Mouse (Mus musculus) monocyte, adult 5-6 weeks (primary cell): ENCODE results near the gene Coq9. TPM values are rescaled to one million over a fixed set of nuclear protein-coding genes. Genes with fewer than 3 reads are reported as not detected.
"Not testable (repeated sequence)": the region's sequence is repeated elsewhere in the genome, so short reads cannot be mapped to it uniquely, and the experiment has no call there.

Experiments
- ATAC-seq: fragments of 153-309, 156-312 bp; replicated peaks from 2 replicates; pipeline ENCODE4 v1.8.0; 2017; ENCODE audit warnings: mild to moderate bottlenecking; ENCODE audit not compliant: low TSS enrichment, insufficient number of reproducible peaks, severe bottlenecking, poor library complexity, low FRiP score
- total RNA-seq: library from RNA; stranded (forward); fragments of 200-1000, 200-491, 200-594 nt; gene quantifications from 3 replicates; pipeline ENCODE4 v1.2.3, GENCODE M21; 2017

Gene Coq9
- total RNA-seq, 1 experiment from 2014 or later = 27.5 TPM

GRCm38 (mm10) chr8:94817933-94818332 lies 20.2 kb upstream of the Coq9 start:
- ATAC-seq = no peak

DNA sequence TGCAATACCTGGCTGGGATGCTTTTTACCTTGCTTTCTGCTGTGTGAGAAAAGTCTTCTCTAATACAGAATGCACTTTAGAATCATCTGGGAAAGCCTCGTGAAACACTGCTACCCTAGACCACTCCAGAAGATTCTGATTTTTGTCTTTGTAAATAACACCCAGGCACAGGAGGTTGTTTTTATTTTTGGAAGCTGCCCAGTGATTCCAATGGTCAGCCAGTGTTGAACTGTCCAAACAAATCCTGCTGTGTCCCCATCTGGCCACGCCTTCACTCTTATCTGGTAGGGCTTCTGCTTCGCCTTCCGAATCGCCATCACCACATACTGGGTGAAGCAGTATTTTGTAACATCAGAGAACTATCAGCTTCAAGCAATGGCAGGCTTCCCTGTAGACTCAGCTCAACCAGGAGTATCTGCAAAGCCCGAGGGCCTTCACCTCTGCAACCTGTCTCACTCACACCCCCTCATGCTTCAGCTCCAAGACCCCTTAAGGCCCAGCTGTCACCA lies 18.4 kb upstream of the Coq9 start:
- no peak for ATAC-seq

DNA sequence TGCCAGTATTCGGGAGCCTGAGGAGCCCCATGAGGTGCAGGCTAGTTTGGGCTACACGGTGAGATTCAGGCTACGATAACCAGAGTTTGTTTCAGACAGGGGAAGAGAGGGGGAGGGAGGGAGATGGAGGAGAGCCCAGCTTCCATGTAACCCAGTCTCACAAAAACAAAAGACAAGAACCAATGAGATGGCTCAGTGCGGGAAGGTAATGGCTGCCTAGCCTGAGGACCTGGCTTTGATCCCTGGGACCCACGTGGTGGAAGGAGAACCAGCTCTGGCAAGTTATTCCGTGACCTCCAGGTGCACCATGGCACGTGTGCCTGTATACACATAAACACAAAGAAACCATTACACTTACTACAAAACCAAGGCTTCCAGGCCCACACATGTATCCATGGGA lies 17.6 kb upstream of the Coq9 start:
- ATAC-seq = no peak

- no peak for ATAC-seq
Observed at GRCm38 (mm10) chr8:94821381-94821780, 16.7 kb upstream of the Coq9 start.

GRCm38 (mm10) chr8:94822637-94823560 lies 15.2 kb upstream of the Coq9 start:
- ATAC-seq = peak; percentile 45; the same call in 1 of the 2 replicates

- ATAC-seq = no peak
Observed at GRCm38 (mm10) chr8:94825170-94825569, 13.0 kb upstream of the Coq9 start.

GRCm38 (mm10) chr8:94826210-94826609 lies 11.9 kb upstream of the Coq9 start:
- no peak for ATAC-seq

GRCm38 (mm10) chr8:94828284-94828683 lies 9.8 kb upstream of the Coq9 start:
- no peak for ATAC-seq

GRCm38 (mm10) chr8:94833901-94834405 lies 4.2 kb upstream of the Coq9 start:
- ATAC-seq = not testable (repeated sequence)

GRCm38 (mm10) chr8:94835751-94836150 lies 2.4 kb upstream of the Coq9 start:
- ATAC-seq = not testable (repeated sequence)

GRCm38 (mm10) chr8:94836456-94837240 lies 1.5 kb upstream of the Coq9 start:
- ATAC-seq = no peak

DNA sequence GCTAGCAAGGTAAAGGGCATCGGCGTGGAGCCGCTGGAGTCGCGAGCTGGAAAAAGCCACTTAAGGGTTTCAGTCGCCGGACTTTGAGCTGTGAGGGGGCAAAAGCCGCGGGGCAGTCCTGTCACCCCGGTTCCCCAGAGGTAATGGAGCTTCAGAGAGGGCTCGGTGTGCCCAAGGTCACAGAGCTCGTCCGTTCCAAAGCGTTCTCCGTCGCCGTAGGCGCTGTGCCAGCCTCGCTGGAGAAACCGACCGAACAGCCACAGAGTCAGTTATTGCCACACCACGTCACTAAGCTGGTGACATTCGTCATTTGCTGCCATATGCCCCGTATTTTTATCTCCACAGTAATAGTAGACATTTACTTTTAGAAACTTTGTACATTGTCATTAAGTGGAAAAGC lies 479 bp downstream of the Coq9 start:
- peak; percentile 45 for ATAC-seq

DNA sequence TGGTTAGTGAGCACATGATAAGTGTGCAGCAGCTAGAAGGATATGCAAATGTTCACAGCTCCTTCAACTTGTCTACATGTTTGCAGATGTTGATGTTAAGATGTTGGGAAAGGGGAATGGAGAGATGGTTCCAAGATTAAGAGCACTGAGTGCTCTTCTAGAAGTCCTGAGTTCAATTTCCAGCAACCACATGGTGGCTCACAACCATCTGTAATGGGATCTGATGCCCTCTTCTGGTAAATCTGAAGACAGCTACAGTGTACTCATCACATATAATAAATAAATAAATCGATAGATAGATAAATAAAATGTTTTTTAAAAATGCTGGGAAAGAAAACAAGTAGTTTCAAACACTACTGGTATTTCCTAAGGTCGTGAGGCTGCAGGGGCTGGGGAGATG lies 3.1 kb downstream of the Coq9 start:
- no peak for ATAC-seq

GRCm38 (mm10) chr8:94850049-94850448 lies 11.9 kb downstream of the Coq9 start:
- no peak for ATAC-seq

DNA sequence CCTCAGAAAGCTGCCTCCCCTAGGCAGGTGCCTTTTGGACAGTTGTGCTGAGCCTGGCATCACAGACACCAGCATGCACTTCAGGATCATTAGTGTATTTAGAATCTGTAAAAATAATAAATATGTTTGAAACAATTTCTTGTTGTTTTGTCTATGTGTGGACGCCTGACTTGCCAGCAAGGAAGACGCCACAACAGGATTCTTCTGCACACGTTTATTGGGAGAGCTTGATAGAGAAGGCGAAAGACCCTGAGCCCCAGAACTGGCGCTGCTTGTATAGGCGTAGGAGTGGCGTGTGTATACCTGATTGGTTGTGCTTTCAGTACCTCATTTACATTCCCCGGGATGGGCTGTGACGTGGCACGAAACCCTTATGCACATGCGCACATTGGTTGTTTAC lies 16.6 kb downstream of the Coq9 start:
- ATAC-seq = not testable (repeated sequence)

DNA sequence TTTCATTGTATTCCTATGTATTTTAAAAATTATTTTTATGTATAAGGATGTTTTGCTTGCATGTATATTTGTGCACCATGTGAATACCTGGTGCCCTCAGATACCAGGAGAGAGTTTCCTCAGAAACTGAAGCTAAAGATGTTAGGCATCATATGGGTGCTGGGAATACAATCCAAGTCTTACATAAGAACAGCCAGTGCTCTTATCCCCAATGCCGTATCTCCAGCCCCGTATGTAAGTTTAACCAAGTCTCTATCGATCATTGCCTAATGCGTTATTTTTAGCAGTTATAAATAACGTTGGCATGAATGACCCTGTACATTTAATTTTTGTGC lies 18.9 kb downstream of the Coq9 start:
- no peak for ATAC-seq

- ATAC-seq = peak; percentile 72
Observed at GRCm38 (mm10) chr8:94857346-94858173, 19.4 kb downstream of the Coq9 start, which contains the start of gene Polr2c. Polr2c (plus strand) TSS chr8:94857450.

- ATAC-seq = peak; percentile 60; the same call in 1 of the 2 replicates
Observed at GRCm38 (mm10) chr8:94861352-94861910, 23.3 kb downstream of the Coq9 start.
